Mouse (Mus musculus) cortical plate, adult 2 months (tissue): ENCODE data around the gene Rnf145.

Experiments
- CTCF ChIP-seq: fragments of 200-500 bp; IDR thresholded peaks from 2 replicates; pipeline ENCODE4 v1.5.1; 2011; ENCODE audit warnings: mild to moderate bottlenecking, control low read depth, low read length; ENCODE audit not compliant: insufficient read depth; ENCODE audit errors: extremely low read depth
- POLR2A ChIP-seq: fragments of 200-500 bp; IDR thresholded peaks from 2 replicates; pipeline ENCODE4 v1.6.1; 2011; ENCODE audit warnings: mild to moderate bottlenecking, low read length, control low read depth; ENCODE audit not compliant: insufficient read depth; ENCODE audit errors: extremely low read depth

GRCm38 (mm10) chr11:44494643-44495323, 24.0 kb upstream of the Rnf145 start:
- no peak for TF ChIP-seq CTCF
- no peak for TF ChIP-seq POLR2A
